Mouse (Mus musculus) ES-Bruce4 (cell line): ENCODE results near the gene Cacng1.

Source experiments
- CTCF ChIP-seq: IDR thresholded peaks from one replicate; pipeline ENCODE4 v1.8.1; 2011; ENCODE audit warnings: low read depth, low read length
- POLR2A ChIP-seq: IDR thresholded peaks from one replicate; pipeline ENCODE4 v1.8.1; 2011; ENCODE audit warnings: low read length; ENCODE audit not compliant: insufficient read depth

DNA sequence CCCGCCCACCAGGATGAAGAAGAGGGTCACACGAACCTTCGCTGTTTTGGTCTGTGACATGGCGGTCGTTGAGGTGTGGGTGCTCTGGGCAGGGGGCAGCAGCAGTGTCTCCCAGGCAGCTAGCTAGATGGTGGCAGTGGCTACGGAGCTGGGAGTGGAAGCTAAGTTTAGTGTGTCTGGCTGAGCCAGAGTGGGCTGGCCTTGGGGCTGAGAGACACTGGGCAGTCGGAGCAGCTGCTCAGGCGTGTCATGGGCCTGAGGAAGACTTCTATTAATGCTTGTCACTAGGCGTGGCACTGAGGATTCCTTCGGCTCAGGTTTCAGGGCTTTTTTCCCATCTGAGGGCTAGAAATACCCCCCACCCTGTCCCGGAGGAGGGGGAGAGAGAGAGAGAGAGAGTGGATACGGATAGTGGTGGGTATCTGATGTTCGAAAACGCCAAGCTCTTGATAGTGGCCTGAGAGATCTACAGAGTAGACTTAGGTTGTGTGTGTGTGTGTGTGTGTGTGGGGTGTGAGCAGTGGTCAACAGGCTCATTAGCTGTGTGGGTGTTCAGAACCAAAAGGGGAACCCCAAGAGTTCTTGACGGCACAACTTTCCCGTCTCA lies at the start of gene Cacng1:
- TF ChIP-seq CTCF (no peak), POLR2A (no peak)
